Mouse (Mus musculus): ENCODE measurements around the gene Zfpm1. TPM values are rescaled to one million over a fixed set of nuclear protein-coding genes. Genes with fewer than 3 reads are reported as not detected.

Gene Zfpm1
- polyA plus RNA-seq, 1 experiment from 2014 or later = 7.7 TPM

DNA sequence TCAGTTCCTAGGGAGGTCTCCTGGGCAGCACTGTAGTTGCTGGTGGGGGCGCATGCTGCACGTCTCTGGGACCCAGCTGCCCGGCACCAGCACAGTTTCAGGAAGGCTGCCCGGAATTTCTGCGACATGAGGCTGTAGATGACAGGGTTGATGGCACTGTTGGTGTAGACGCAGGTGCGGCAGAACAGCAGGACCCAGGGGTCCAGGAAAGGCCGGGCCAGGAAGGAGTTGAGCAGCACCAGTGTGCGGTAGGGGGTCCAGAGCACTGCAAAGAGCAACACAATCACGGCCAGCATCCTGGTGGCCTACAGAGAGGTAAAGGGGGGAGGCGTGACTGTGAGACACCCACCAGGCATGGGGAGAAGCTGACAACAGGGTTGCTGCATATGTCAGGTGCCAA lies 75.3 kb downstream of the Zfpm1 start:
- H3K27me3 ChIP-seq (replicated peaks; ENCODE audit: control insufficient read depth, insufficient read depth, low read length) = no peaks in the 10 kb centered on the region
- H3K9me3 ChIP-seq (ENCODE audit: control insufficient read depth) = no peaks in the 10 kb centered on the region
- no peaks in the 10 kb centered on the region for H3K4me1 ChIP-seq (replicated peaks; ENCODE audit: control insufficient read depth, insufficient read depth, low read length)
- H3K4me2 ChIP-seq (replicated peaks; ENCODE audit: low read depth) = no peak overlapping the region
- ATAC-seq = no peak
- H3K27ac ChIP-seq (ENCODE audit: low read depth, low read length) = no peak overlapping the region
- H3K9ac ChIP-seq (ENCODE audit: low read depth, low read length) = no peak overlapping the region
- H3K4me3 ChIP-seq (ENCODE audit: low read depth, low read length) = no peak overlapping the region
- TF ChIP-seq CTCF (IDR thresholded peaks at IDR 0.05; ENCODE audit: low read depth) = no peak
- 66% methylated on average over 11 of the region's 11 CpGs for WGBS
- no peaks in the 10 kb centered on the region for H3K36me3 ChIP-seq (ENCODE audit: control insufficient read depth, insufficient read depth)

- no peak for TF ChIP-seq CTCF (IDR thresholded peaks at IDR 0.05; ENCODE audit: low read depth)
- Histone ChIP-seq H3K4me1 (replicated peaks; ENCODE audit: control insufficient read depth, insufficient read depth, low read length) (no peaks in the 10 kb centered on the region), H3K36me3 (ENCODE audit: control insufficient read depth, insufficient read depth) (no peaks in the 10 kb centered on the region), H3K27me3 (replicated peaks; ENCODE audit: control insufficient read depth, insufficient read depth, low read length) (no peaks in the 10 kb centered on the region), H3K9ac (ENCODE audit: low read depth, low read length) (no peak overlapping the region), H3K4me2 (replicated peaks; ENCODE audit: low read depth) (no peak overlapping the region), H3K4me3 (ENCODE audit: low read depth, low read length) (no peak overlapping the region), H3K9me3 (ENCODE audit: control insufficient read depth) (no peaks in the 10 kb centered on the region), H3K27ac (ENCODE audit: low read depth, low read length) (no peak overlapping the region)
- ATAC-seq = no peak
- 73% methylated on average over 5 of the region's 5 CpGs for WGBS
Measured at GRCm38 (mm10) chr8:122357641-122358040, 75.7 kb downstream of the Zfpm1 start.

GRCm38 (mm10) chr8:122359111-122359775 lies 77.3 kb downstream of the Zfpm1 start:
- Histone ChIP-seq H3K27me3 (replicated peaks; ENCODE audit: control insufficient read depth, insufficient read depth, low read length) (no peaks in the 10 kb centered on the region), H3K27ac (ENCODE audit: low read depth, low read length) (no peak overlapping the region), H3K36me3 (ENCODE audit: control insufficient read depth, insufficient read depth) (no peaks in the 10 kb centered on the region), H3K4me3 (ENCODE audit: low read depth, low read length) (no peak overlapping the region), H3K4me2 (replicated peaks; ENCODE audit: low read depth) (no peak overlapping the region), H3K9me3 (ENCODE audit: control insufficient read depth) (no peaks in the 10 kb centered on the region), H3K4me1 (replicated peaks; ENCODE audit: control insufficient read depth, insufficient read depth, low read length) (no peaks in the 10 kb centered on the region), H3K9ac (ENCODE audit: low read depth, low read length) (no peak overlapping the region)
- ATAC-seq = no peak
- TF ChIP-seq CTCF (IDR thresholded peaks at IDR 0.05; ENCODE audit: low read depth) = no peak
- WGBS = 80% methylated on average over 15 of the region's 15 CpGs

DNA sequence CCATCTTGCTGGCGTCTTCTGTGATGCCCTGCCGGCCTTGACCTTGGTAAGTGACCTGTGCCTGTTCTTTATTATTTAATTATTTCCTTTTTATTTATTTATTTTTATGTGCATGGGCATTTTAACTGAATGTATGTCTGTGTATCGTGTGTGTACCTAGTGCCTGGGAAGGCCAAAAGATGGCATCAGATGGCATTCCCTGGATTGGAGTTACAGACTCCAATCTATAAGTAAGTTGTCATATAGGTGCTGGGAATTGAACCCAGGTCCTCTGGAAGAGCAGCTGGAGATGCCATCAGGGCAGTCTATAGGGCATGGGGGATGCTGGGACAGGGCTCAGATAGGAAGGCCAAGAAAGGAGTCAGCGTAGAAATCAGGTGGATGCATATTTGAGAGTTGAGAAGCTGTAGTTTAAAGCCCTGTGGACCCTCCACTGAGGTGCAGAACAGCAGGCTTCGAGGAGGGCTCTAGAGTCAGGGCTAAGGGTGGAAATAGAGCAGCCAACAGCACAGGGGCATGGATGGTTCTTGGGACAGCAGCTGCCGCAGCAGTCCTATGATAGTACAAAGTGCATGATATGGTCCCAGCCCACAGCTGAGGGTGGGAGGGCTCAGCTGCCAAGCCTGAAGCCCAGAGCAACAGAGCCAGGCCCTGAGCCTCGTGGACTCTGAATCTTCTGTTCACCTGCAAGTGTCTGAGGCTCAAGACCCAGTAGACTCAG lies 78.9 kb downstream of the Zfpm1 start, which contains the start of gene Trhr2:
Trhr2 (minus strand) TSS at position 51 of the 721 bp plus-strand sequence.
- Histone ChIP-seq H3K4me3 (ENCODE audit: low read depth, low read length) (no peak within 1 kb of the TSS), H3K36me3 (ENCODE audit: control insufficient read depth, insufficient read depth) (no peaks in the 10 kb centered on the region), H3K4me2 (replicated peaks; ENCODE audit: low read depth) (no peak within 1 kb of the TSS), H3K27me3 (replicated peaks; ENCODE audit: control insufficient read depth, insufficient read depth, low read length) (no peaks in the 10 kb centered on the region), H3K9ac (ENCODE audit: low read depth, low read length) (no peak within 1 kb of the TSS), H3K27ac (ENCODE audit: low read depth, low read length) (no peak within 1 kb of the TSS), H3K9me3 (ENCODE audit: control insufficient read depth) (no peaks in the 10 kb centered on the region), H3K4me1 (replicated peaks; ENCODE audit: control insufficient read depth, insufficient read depth, low read length) (no peaks in the 10 kb centered on the region)
- TF ChIP-seq CTCF (IDR thresholded peaks at IDR 0.05; ENCODE audit: low read depth) = no peak
- no peak for ATAC-seq
- 69% methylated on average over 7 of the region's 7 CpGs for WGBS

GRCm38 (mm10) chr8:122362271-122362670 lies 80.3 kb downstream of the Zfpm1 start:
- Histone ChIP-seq H3K27me3 (replicated peaks; ENCODE audit: control insufficient read depth, insufficient read depth, low read length) (no peaks in the 10 kb centered on the region), H3K27ac (ENCODE audit: low read depth, low read length) (no peak overlapping the region), H3K4me1 (replicated peaks; ENCODE audit: control insufficient read depth, insufficient read depth, low read length) (no peaks in the 10 kb centered on the region), H3K9ac (ENCODE audit: low read depth, low read length) (no peak overlapping the region), H3K4me2 (replicated peaks; ENCODE audit: low read depth) (no peak overlapping the region), H3K4me3 (ENCODE audit: low read depth, low read length) (no peak overlapping the region), H3K36me3 (ENCODE audit: control insufficient read depth, insufficient read depth) (no peaks in the 10 kb centered on the region), H3K9me3 (ENCODE audit: control insufficient read depth) (no peaks in the 10 kb centered on the region)
- 35% methylated on average over 5 of the region's 5 CpGs for WGBS
- TF ChIP-seq CTCF (IDR thresholded peaks at IDR 0.05; ENCODE audit: low read depth) = no peak
- no peak for ATAC-seq

DNA sequence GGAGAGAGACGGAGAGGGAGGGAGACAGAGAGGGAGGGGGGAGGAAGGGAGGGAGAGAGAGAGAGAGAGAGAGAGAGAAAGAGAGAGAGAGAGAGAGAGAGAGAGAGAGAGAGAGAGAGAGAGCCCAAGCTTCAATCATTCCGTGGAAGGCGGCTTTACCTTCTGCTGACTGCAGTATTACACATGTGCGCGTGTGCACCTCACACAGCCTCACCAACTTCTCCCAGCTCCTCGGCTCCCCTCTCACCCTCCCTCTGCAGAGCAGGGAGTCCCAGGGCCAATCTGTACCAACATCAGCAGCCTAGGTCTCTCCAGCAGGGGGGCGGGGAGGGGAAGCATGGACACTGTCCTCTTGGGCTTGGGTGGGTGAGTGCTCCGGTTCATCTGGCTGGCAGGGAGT lies 81.0 kb downstream of the Zfpm1 start:
- Histone ChIP-seq H3K4me3 (ENCODE audit: low read depth, low read length) (no peak overlapping the region), H3K4me2 (replicated peaks; ENCODE audit: low read depth) (no peak overlapping the region), H3K27ac (ENCODE audit: low read depth, low read length) (no peak overlapping the region), H3K27me3 (replicated peaks; ENCODE audit: control insufficient read depth, insufficient read depth, low read length) (no peaks in the 10 kb centered on the region), H3K9ac (ENCODE audit: low read depth, low read length) (no peak overlapping the region), H3K36me3 (ENCODE audit: control insufficient read depth, insufficient read depth) (no peaks in the 10 kb centered on the region), H3K4me1 (replicated peaks; ENCODE audit: control insufficient read depth, insufficient read depth, low read length) (no peaks in the 10 kb centered on the region), H3K9me3 (ENCODE audit: control insufficient read depth) (no peaks in the 10 kb centered on the region)
- 31% methylated on average over 8 of the region's 8 CpGs for WGBS
- no peak for ATAC-seq
- no peak for TF ChIP-seq CTCF (IDR thresholded peaks at IDR 0.05; ENCODE audit: low read depth)
